In genomic region chr14:13294200-13294599, GRCm38 (mm10) we compare ENCODE assay signal across 11 mouse cellular contexts.
DNase-seq lines count a peak whose midpoint lies in the region.
"Had no signal": no experiment of that assay in that cellular context is flagged by ENCODE, and none has a peak within 500 bp of the region (broad histone marks: within the 10 kb centered on the region; RNA-seq: fewer than 3 reads in every experiment).

No protein-coding gene starts in this region.

- DNase-seq in cerebellum, adult 18-20 months = peak; percentile 18 to 21
- no peak for DNase-seq in cerebellum, adult 11 months
- DNase-seq in cerebellum, adult 9-10 months = peak; percentile 17
- DNase-seq in cerebellum, adult 9-11 months = no peak
- DNase-seq in cerebellum, postnatal 36 days = peak; percentile 9 to 21
- no peak for DNase-seq in cerebellum, postnatal 10 days
- no peak for DNase-seq in heart, adult 9 months (ENCODE audit: low spot score in 2 of 2)
- DNase-seq: adrenal gland, adult 2 months; adrenal gland, postnatal 10 days; adrenal gland, postnatal 25 days; forebrain, postnatal 0 days had no signal

Comparison
In these comparisons a context has a peak if more than half of its experiments do, and no peak if none do; other contexts are left out.
1. DNase-seq: peak in cerebellum, adult 18-20 months (2 of 2), cerebellum, adult 9-10 months (single experiment) and cerebellum, postnatal 36 days (2 of 2); none in cerebellum, adult 11 months (single experiment), cerebellum, adult 9-11 months (single experiment), cerebellum, postnatal 10 days (0 of 2) and heart, adult 9 months (0 of 2).